Mouse (Mus musculus) ES-E14 (cell line): Measurements from ENCODE around the gene Ccdc69. TPM values are rescaled to one million over a fixed set of nuclear protein-coding genes. Genes with fewer than 3 reads are reported as not detected.

Experiments
- DNase-seq: peaks from one replicate; pipeline ENCODE4 v3.0.0-alpha.2; 2013; ENCODE audit warnings: low read depth, low spot score
- H3K27ac ChIP-seq: 2 replicates; pipeline ENCODE4 v1.5.1; 2012; ENCODE audit warnings: low read depth, mild to moderate bottlenecking, low read length, moderate library complexity, mixed read lengths; ENCODE audit not compliant: poor library complexity, insufficient read depth, severe bottlenecking
- H3K36me3 ChIP-seq: 2 replicates; pipeline ENCODE4 v1.6.1; 2012; ENCODE audit warnings: mild to moderate bottlenecking, low read length, moderate library complexity, mixed read lengths; ENCODE audit not compliant: control insufficient read depth, poor library complexity, insufficient read depth, severe bottlenecking
- H3K4me1 ChIP-seq, 2 experiments: fragments of 150-350 bp in 1 of 2; sonication (generic) in 1 of 2; 2 replicates each; pipeline ENCODE4 v1.6.1; 2012; ENCODE audit warnings: low read length in 2 of 2, mild to moderate bottlenecking in 1 of 2, mixed read lengths in 1 of 2; ENCODE audit not compliant: control insufficient read depth in 2 of 2, insufficient read depth in 2 of 2, poor library complexity in 1 of 2
- H3K4me3 ChIP-seq, 2 experiments: fragments of 150-350 bp in 1 of 2; sonication (generic) in 1 of 2; 2 replicates each; pipeline ENCODE4 v1.5.1; 2012; ENCODE audit warnings: low read length in 2 of 2, low read depth in 1 of 2, mild to moderate bottlenecking in 1 of 2, mixed read lengths in 1 of 2; ENCODE audit not compliant: insufficient read depth in 1 of 2, poor library complexity in 1 of 2, severe bottlenecking in 1 of 2
- H3K9ac ChIP-seq: 2 replicates; pipeline ENCODE4 v1.6.1; 2012; ENCODE audit warnings: low read depth, mild to moderate bottlenecking, low read length, mixed read lengths; ENCODE audit not compliant: poor library complexity, insufficient read depth, severe bottlenecking
- H3K9me3 ChIP-seq: fragments of 150-350 bp; sonication (generic); 2 replicates; pipeline ENCODE4 v1.6.1; 2012; ENCODE audit warnings: low read depth, mild to moderate bottlenecking, low read length; ENCODE audit not compliant: control insufficient read depth, insufficient read depth
- CHD2 ChIP-seq: IDR thresholded peaks from 2 replicates; pipeline ENCODE4 v1.6.1; 2014; ENCODE audit warnings: mild to moderate bottlenecking, low read depth, low read length, inconsistent platforms
- HCFC1 ChIP-seq: IDR thresholded peaks from 2 replicates; pipeline ENCODE4 v1.6.1; 2012; ENCODE audit warnings: low read length, inconsistent platforms, borderline replicate concordance; ENCODE audit not compliant: insufficient read depth
- MAFK ChIP-seq: IDR thresholded peaks from 2 replicates; pipeline ENCODE4 v1.6.1; 2014; ENCODE audit warnings: mild to moderate bottlenecking, low read depth, low read length, inconsistent platforms; ENCODE audit not compliant: insufficient read depth
- ZC3H11A ChIP-seq: IDR thresholded peaks from 2 replicates; pipeline ENCODE4 v1.6.1; 2012; ENCODE audit warnings: low read depth, mild to moderate bottlenecking, inconsistent platforms, low read length, borderline replicate concordance
- ZNF384 ChIP-seq: IDR thresholded peaks from 2 replicates; pipeline ENCODE4 v1.6.1; 2012; ENCODE audit warnings: low read depth, low read length, inconsistent platforms
- in situ Hi-C, 2 experiments: fragments of 600-800 bp; cut with MboI; formaldehyde crosslinking; loops; one replicate each; pipeline ENCODE4 v1.15.1; 2025; ENCODE audit warnings: low sequenced_read_pairs in 2 of 2, inconsistent platforms in 1 of 2; ENCODE audit not compliant: unreplicated experiment in 2 of 2
- total RNA-seq: library from RNA; depleted of rRNA; stranded (reverse); fragments of 300-350 nt; gene quantifications from 2 replicates; pipeline ENCODE4 v1.2.3, GENCODE M21; 2012

Gene Ccdc69
- total RNA-seq, 1 experiment: 0.22 TPM

DNA sequence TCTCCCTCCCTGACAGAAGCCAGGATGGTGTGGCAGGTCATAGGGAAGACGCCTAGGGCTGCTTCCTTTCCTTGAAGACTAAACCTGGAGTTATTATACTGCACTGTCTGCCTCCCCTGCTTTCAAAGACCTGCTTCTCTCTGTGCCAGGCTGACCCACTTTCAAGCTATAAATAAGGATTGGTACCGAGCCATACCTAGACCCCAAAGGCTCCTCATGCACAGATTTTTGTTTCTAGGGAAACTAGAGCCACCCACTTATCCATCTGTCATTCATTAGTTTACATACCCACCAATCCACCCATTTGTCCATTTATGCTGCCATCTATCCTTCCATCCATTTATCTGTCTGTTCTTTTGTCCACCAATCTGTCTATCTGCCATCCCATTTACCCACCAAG is 60.7 kb downstream of the Ccdc69 start:
- no peak for TF ChIP-seq CHD2
- no peak for TF ChIP-seq HCFC1
- TF ChIP-seq ZC3H11A: no peak
- TF ChIP-seq ZNF384: no peak
- TF ChIP-seq MAFK: no peak
- Histone ChIP-seq H3K9ac (no peak overlapping the region), H3K27ac (no peak overlapping the region), H3K4me1 (peaks cover 0 to 4% of the 10 kb centered on the region in 2 experiments; a peak in 1 of 4 replicates), H3K9me3 (no peaks in the 10 kb centered on the region), H3K4me3 (no peak overlapping the region), H3K36me3 (peaks cover 5% of the 10 kb centered on the region; the same call in 1 of the 2 replicates)
- in situ Hi-C loops: no loop called here
- no peak for DNase-seq

DNA sequence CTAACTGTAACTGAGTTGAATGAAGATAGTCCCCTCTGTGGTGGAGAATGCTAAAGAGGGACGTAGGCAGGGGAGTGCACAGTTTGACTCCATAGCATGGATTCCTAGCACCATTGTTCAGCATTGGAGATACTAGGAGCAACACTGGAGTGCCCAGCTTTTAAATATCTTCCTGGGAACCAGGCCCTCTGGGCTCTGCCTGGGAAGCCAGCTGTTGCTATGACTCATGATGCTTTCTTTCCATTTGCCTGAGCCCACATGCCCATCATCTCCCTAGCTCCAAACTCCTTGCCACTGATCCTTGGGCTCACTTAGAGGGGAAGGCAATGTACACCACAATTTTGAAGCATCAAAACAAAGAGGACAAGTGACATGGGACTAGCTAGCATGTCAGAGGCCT is 61.2 kb downstream of the Ccdc69 start:
- no peak overlapping the region for H3K4me3 ChIP-seq
- in situ Hi-C loops: no loop called here
- H3K36me3 ChIP-seq: peaks cover 9% of the 10 kb centered on the region; the same call in 1 of the 2 replicates
- no peak overlapping the region for H3K9ac ChIP-seq
- TF ChIP-seq ZNF384 (no peak), MAFK (no peak)
- no peak for DNase-seq
- no peaks in the 10 kb centered on the region for H3K4me1 ChIP-seq
- no peaks in the 10 kb centered on the region for H3K9me3 ChIP-seq
- no peak overlapping the region for H3K27ac ChIP-seq

DNA sequence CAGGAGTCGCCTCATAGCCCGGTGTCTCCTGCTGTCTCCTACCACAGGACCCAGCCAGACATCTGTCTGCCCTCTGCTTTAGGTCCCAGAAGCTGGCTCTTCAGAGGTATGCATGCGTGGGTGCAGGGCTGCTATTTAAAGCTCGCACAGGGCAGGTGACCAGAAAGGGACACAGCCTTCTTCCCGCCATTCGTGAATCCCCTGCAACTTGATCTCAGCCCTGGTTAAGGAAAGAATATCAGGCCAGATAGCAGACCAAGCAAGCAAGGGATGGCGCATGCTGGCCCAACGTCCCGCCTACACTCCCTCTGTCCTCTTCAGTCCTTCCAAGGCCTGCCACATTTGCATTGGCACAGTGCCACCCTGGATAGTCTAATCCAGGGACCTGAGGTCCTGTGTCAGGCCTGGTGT is 62.1 kb downstream of the Ccdc69 start:
- no peak overlapping the region for H3K9ac ChIP-seq

DNA sequence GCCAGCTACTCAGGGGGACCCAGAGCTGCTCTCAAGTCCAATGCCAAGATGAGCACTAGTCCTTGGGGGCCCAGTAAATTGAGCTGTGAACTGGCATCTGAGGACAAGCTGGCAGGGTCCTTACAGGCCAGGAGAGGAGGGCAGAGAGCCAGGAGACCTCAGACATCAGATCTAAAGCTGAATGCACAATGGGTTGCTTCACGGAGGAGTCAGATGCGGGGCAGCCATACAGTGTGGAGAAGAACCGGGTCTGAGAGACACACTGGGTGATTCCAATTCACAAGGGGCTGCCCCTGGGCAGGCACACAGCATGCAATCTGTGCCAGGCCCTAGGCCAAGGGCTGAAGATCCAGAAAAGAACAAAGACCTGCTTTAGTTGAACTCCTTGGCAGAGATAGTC is 62.7 kb downstream of the Ccdc69 start:
- no peak overlapping the region for H3K27ac ChIP-seq
- no peak for DNase-seq
- TF ChIP-seq MAFK: no peak
- H3K9ac ChIP-seq: no peak overlapping the region
- no peaks in the 10 kb centered on the region for H3K4me1 ChIP-seq
- no peaks in the 10 kb centered on the region for H3K9me3 ChIP-seq
- in situ Hi-C loops: no loop called here
- peaks cover 17% of the 10 kb centered on the region; the same call in 1 of the 2 replicates for H3K36me3 ChIP-seq
- no peak overlapping the region for H3K4me3 ChIP-seq

More for the DNA sequence above, 62.1 kb downstream of the Ccdc69 start:
- in situ Hi-C loops: no loop called here
- Histone ChIP-seq H3K27ac (no peak overlapping the region), H3K36me3 (peaks cover 16% of the 10 kb centered on the region; the same call in 1 of the 2 replicates), H3K4me1 (no peaks in the 10 kb centered on the region), H3K4me3 (no peak overlapping the region), H3K9me3 (no peaks in the 10 kb centered on the region)
- TF ChIP-seq HCFC1: no peak
- TF ChIP-seq ZNF384: no peak
- no peak for TF ChIP-seq MAFK
- TF ChIP-seq ZC3H11A: no peak
- no peak for TF ChIP-seq CHD2
- no peak for DNase-seq

DNA sequence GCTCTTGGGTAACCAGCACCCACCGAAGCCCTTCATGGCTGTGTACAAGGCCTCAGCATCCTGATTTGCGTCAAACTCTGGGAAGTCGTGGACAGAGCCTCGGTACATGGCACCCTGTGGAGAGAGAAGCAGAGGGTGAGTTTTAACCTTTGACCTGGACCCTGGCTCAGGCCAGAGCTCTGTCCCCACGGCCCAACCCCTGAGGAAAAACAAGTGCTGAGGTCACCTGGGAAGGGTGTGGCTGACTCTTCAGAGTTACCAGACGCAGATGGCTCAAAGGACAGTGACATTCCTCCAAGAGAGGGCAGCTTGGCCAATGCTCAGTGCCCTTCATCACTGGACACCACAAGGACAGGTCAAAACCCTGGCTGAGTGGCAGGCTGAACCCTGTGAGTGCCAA is 64.1 kb downstream of the Ccdc69 start:
- H3K27ac ChIP-seq: no peak overlapping the region
- H3K36me3 ChIP-seq: peaks cover 21% of the 10 kb centered on the region; the same call in 1 of the 2 replicates
- no peaks in the 10 kb centered on the region for H3K9me3 ChIP-seq
- DNase-seq: no peak
- H3K4me1 ChIP-seq: no peaks in the 10 kb centered on the region
- no peak overlapping the region for H3K9ac ChIP-seq
- TF ChIP-seq ZC3H11A (no peak), ZNF384 (no peak), HCFC1 (no peak), CHD2 (no peak), MAFK (no peak)
- no peak overlapping the region for H3K4me3 ChIP-seq
- in situ Hi-C loops: no loop called here
